Mouse (Mus musculus): Measurements from ENCODE around the gene Cdcp2. TPM values are rescaled to one million over a fixed set of nuclear protein-coding genes. Genes with fewer than 3 reads are reported as not detected.

Cdcp2 gene
- not detected for polyA plus RNA-seq (2014; fragmentation: Illumina TruSeq; extraction: RNeasy Lipid Tissue Mini Kit (QIAGEN cat#74804); ENCODE audit: low read depth, low replicate concordance)

DNA sequence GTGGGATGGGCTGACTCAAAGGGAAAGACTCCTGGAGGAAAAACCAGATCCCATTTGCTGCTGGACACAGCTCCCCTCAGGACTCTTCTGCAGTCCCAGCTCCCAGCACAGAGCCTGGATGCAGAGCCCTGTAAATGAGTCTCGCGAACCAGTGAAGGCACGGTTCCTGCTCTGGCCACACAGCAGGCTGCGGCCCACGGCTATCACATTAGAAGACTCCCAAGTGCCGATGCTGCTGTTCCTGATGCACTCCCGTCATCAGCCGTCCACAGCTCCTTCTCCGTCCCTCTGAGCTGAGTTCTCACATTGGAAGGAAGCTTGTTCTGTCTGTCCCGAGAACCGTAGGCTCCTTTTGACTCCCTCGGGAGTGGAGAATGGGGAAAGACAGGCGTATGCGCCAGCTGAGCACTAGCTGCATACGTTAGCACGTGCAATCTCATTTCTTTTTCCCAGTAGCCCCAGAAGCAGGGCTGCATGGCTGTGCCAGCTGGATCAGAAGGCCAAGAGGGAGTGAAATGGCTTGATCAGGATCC lies at the start of gene Cdcp2:
Cdcp2 (plus strand) TSS at position 51 of the 533 bp plus-strand sequence.

DNA sequence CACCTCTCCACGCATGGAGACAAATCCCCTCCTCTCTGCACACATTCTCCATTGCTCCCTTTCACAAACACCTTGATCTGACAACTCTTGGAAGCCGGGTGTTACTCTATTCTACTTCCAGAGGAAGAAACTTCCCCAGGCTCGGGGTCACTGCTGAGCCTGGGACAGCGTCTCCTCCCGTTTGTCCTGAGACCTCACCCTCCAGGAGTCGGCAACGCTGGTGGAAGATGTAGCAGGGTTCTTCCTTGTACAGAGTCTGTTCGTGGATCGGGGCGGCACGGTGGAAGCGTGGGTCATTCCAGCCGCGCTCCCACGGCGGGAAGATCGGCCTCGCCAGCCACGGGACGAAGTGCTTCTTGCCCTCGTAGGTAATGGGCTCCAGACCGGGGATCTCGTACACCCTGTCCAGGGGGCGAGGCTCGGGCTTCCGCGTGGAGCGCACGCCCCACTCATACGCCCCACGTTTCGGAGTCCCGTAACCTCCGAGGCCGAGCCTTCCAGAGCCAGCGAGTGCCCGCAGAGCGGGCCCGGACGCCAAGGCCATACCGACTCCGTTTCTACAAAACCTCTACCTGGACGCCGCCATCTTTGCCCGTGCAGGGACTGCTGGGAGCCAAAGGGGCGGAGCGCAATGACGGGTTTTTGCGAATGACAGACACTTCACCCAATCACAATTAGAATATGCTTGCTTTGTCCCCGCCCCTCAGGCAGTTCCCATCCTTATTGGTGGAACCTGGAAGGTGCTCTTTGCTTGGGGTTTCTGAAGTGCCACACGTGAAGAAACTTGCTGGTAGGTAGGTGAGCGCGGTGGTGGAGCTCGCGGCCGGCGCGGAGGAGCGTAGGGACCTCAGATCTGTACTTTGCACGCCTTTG lies 30.2 kb upstream of the Cdcp2 start, which contains the start of the genes Mrpl37 and Cyb5rl:
Mrpl37 (minus strand) TSS at position 617 of the 873 bp plus-strand sequence.
Cyb5rl (plus strand) TSS at position 737 of the 873 bp plus-strand sequence.

Other genes with a start within 250 kb of the Cdcp2 start
- 29.4 TPM for gene Ssbp3, start 186.2 kb upstream of the Cdcp2 start, polyA plus RNA-seq (2014; fragmentation: Illumina TruSeq; extraction: RNeasy Lipid Tissue Mini Kit (QIAGEN cat#74804); ENCODE audit: low read depth, low replicate concordance)
- 232 TPM for gene Mrpl37, start 30.0 kb upstream of the Cdcp2 start, polyA plus RNA-seq (2014; fragmentation: Illumina TruSeq; extraction: RNeasy Lipid Tissue Mini Kit (QIAGEN cat#74804); ENCODE audit: low read depth, low replicate concordance)
- 25.1 TPM for gene Cyb5rl, start 29.9 kb upstream of the Cdcp2 start, polyA plus RNA-seq (2014; fragmentation: Illumina TruSeq; extraction: RNeasy Lipid Tissue Mini Kit (QIAGEN cat#74804); ENCODE audit: low read depth, low replicate concordance)
- gene Tmem59, start 81.5 kb downstream of the Cdcp2 start, polyA plus RNA-seq (2014; fragmentation: Illumina TruSeq; extraction: RNeasy Lipid Tissue Mini Kit (QIAGEN cat#74804); ENCODE audit: low read depth, low replicate concordance), result 335 TPM
- 17.7 TPM for gene Tceanc2, start 82.2 kb downstream of the Cdcp2 start, polyA plus RNA-seq (2014; fragmentation: Illumina TruSeq; extraction: RNeasy Lipid Tissue Mini Kit (QIAGEN cat#74804); ENCODE audit: low read depth, low replicate concordance)
- not detected for gene Ldlrad1, start 112.3 kb downstream of the Cdcp2 start, polyA plus RNA-seq (2014; fragmentation: Illumina TruSeq; extraction: RNeasy Lipid Tissue Mini Kit (QIAGEN cat#74804); ENCODE audit: low read depth, low replicate concordance)
- gene Lrrc42, start 156.6 kb downstream of the Cdcp2 start, polyA plus RNA-seq (2014; fragmentation: Illumina TruSeq; extraction: RNeasy Lipid Tissue Mini Kit (QIAGEN cat#74804); ENCODE audit: low read depth, low replicate concordance), result 15.2 TPM
- 25.2 TPM for gene Hspb11, start 156.7 kb downstream of the Cdcp2 start, polyA plus RNA-seq (2014; fragmentation: Illumina TruSeq; extraction: RNeasy Lipid Tissue Mini Kit (QIAGEN cat#74804); ENCODE audit: low read depth, low replicate concordance)
- gene Dio1, start 210.3 kb downstream of the Cdcp2 start, polyA plus RNA-seq (2014; fragmentation: Illumina TruSeq; extraction: RNeasy Lipid Tissue Mini Kit (QIAGEN cat#74804); ENCODE audit: low read depth, low replicate concordance), result 1.4 TPM
- gene Yipf1, start 217.5 kb downstream of the Cdcp2 start, polyA plus RNA-seq (2014; fragmentation: Illumina TruSeq; extraction: RNeasy Lipid Tissue Mini Kit (QIAGEN cat#74804); ENCODE audit: low read depth, low replicate concordance), result 48.3 TPM

Data from adipose tissue, adult 10 weeks (tissue).